Mouse (Mus musculus): ENCODE measurements around the gene Wdfy2.

DNA sequence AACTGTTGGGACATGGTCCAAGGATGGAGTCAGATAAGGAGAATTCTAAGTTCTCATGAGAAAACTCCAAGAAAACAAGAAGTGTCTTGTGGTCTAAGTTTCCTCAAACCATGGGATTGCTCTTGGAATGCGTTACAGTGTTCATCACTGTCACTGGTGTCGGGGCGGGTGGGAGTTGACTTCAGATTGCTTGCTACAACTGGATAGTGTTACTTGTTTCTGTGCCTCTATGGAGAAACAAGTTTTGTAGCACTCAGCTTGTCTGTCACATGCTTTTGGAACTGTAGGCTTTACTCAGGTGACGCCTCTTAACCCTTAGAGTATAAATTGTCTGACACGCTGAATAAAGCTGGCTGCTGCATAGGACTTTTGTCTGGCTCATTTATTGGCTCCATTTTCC, 34.3 kb upstream of the Wdfy2 start:
- no peak for TF ChIP-seq CTCF (IDR thresholded peaks at IDR 0.05; ENCODE audit: low read depth)
- TF ChIP-seq EP300 (optimal IDR thresholded peaks at IDR 0.05), result no peak
